Mouse (Mus musculus) megakaryocyte, embryonic 14.5 days (primary cell): ENCODE data around the gene Commd1. TPM values are rescaled to one million over a fixed set of nuclear protein-coding genes. Genes with fewer than 3 reads are reported as not detected.

Experiments used
- H3K27me3 ChIP-seq: replicated peaks from 2 replicates; pipeline ENCODE3; 2012; ENCODE audit warnings: inconsistent platforms
- H3K36me3 ChIP-seq: replicated peaks from 2 replicates; pipeline ENCODE3; 2012; ENCODE audit warnings: low read length, inconsistent platforms, mixed read lengths
- H3K4me1 ChIP-seq: 2 replicates; pipeline ENCODE4 v1.6.1; 2012; ENCODE audit warnings: inconsistent platforms
- H3K4me3 ChIP-seq: replicated peaks from 2 replicates; pipeline ENCODE3; 2012; ENCODE audit warnings: moderate library complexity, mild to moderate bottlenecking, inconsistent platforms
- H3K9me3 ChIP-seq: 2 replicates; pipeline ENCODE4 v1.6.1; 2012; ENCODE audit warnings: inconsistent platforms
- FLI1 ChIP-seq: IDR thresholded peaks from 2 replicates; pipeline ENCODE4 v1.6.1; 2012; ENCODE audit warnings: low read length, inconsistent platforms, mixed read lengths
- GATA1 ChIP-seq: IDR thresholded peaks from 3 replicates; pipeline ENCODE4 v1.6.1; 2012; ENCODE audit warnings: mixed read lengths, low read length, inconsistent platforms, borderline replicate concordance
- polyA plus RNA-seq: library from polyadenylated mRNA; stranded (reverse); fragments of >175 nt; gene quantifications from 2 replicates; pipeline ENCODE4 v1.2.3, GENCODE M21; 2012; ENCODE audit warnings: low replicate concordance; ENCODE audit not compliant: insufficient read depth

The Commd1 gene
- polyA plus RNA-seq, 1 experiment = 30.3 TPM

- Histone ChIP-seq H3K27me3 (peaks cover 4% of the 10 kb centered on the region), H3K4me3 (no peak overlapping the region), H3K36me3 (no peaks in the 10 kb centered on the region), H3K9me3 (peaks cover 5% of the 10 kb centered on the region), H3K4me1 (no peaks in the 10 kb centered on the region; the same call in 1 of the 2 replicates)
- no peak for TF ChIP-seq FLI1
- TF ChIP-seq GATA1 = no peak
Measured at GRCm38 (mm10) chr11:23013580-23014294, 31.6 kb upstream of the Commd1 start.

DNA sequence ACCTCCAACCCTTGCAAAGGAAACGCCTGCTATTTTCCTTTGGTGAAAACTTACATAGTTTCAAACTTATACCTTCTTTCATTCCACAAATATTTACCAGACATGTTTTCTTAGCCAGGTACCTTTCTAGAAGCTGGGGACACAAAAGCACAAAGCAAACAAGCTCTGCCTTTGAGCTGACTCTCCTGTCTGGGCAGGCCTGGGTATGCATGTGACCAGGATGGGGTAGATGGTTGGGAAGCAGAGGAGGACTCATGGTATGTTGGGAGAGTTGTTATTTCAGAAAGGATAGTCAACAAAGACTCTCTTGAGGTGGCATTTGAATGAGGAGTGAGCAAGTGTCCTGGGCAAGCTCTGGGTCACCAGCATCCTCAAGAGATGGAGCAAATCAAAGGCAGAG, 30.9 kb upstream of the Commd1 start:
- Histone ChIP-seq H3K4me1 (no peaks in the 10 kb centered on the region; the same call in 1 of the 2 replicates), H3K36me3 (no peaks in the 10 kb centered on the region), H3K27me3 (peaks cover 4% of the 10 kb centered on the region), H3K4me3 (no peak overlapping the region), H3K9me3 (no peaks in the 10 kb centered on the region)
- TF ChIP-seq FLI1 (no peak), GATA1 (no peak)

- H3K4me1 ChIP-seq = peaks cover 11% of the 10 kb centered on the region
- H3K9me3 ChIP-seq = no peaks in the 10 kb centered on the region
- TF ChIP-seq GATA1 = no peak
- no peak for TF ChIP-seq FLI1
- peak overlapping the region; percentile 96 for H3K4me3 ChIP-seq
- peaks cover 3% of the 10 kb centered on the region for H3K27me3 ChIP-seq
- H3K36me3 ChIP-seq = peaks cover 18% of the 10 kb centered on the region
Measured at GRCm38 (mm10) chr11:23008824-23009200, 26.6 kb upstream of the Commd1 start.

DNA sequence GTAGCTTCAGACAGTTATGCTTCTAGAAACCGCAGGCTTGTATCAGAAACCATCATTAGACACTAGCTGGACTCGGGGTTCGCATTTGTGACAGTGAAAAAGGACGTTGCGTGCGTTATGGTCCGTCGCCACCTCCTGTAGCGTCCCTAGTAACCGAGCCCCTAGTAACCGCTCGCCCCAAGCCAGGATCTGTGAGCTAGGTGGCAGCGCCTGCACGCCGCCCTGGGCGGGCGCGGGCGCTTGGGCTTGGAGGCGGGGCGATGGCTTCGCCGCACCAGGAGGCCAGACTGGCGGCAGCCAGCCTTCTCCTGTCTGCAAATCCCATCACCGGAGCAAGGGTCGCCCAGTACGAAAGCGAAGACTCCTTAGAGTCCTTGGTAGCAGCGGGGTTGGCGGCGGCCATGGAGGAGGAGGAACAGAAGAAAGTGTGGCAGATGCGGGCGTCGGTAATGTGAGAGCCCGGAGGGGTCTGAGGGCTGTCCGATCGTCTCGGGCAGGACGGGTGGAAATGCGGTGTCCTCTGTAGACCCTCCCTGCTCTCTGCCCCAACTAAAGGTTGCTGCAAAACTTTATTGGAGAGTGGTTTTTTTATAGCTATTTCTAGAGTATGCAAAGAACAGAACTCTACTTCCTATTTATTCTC, 26.1 kb upstream of the Commd1 start:
- Histone ChIP-seq H3K9me3 (no peaks in the 10 kb centered on the region), H3K4me1 (peaks cover 11% of the 10 kb centered on the region), H3K4me3 (peak overlapping the region; percentile 96), H3K27me3 (peaks cover 3% of the 10 kb centered on the region), H3K36me3 (peaks cover 24% of the 10 kb centered on the region)
- no peak for TF ChIP-seq FLI1
- TF ChIP-seq GATA1 = no peak

GRCm38 (mm10) chr11:23007481-23008180, 25.4 kb upstream of the Commd1 start, which contains the start of gene Fam161a:
Gene Fam161a (plus strand): TSS chr11:23007531.
- peaks cover 30% of the 10 kb centered on the region for H3K36me3 ChIP-seq
- peaks cover 3% of the 10 kb centered on the region for H3K27me3 ChIP-seq
- no peaks in the 10 kb centered on the region for H3K9me3 ChIP-seq
- H3K4me3 ChIP-seq = peak within 1 kb of the TSS; percentile 96
- H3K4me1 ChIP-seq = peaks cover 11% of the 10 kb centered on the region
- TF ChIP-seq FLI1 (no peak), GATA1 (no peak)

DNA sequence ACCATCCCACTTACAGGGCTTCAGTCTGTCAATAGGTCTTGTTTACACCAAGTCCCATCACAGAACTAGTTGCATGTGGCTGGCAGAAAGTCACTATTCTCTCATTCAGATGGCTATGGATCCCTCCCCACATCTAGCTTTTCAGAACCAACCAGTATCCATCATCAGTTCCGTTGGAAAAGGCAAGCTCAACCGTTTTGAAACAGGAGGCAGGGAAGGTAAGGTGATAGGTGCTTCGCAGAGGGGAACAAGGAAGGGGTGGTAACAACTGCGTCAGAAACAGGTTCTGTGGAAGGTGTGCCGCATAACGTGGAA, 24.9 kb upstream of the Commd1 start:
- TF ChIP-seq FLI1 = no peak
- TF ChIP-seq GATA1 = no peak
- H3K36me3 ChIP-seq = peaks cover 35% of the 10 kb centered on the region
- peak overlapping the region; percentile 96 for H3K4me3 ChIP-seq
- peaks cover 11% of the 10 kb centered on the region for H3K4me1 ChIP-seq
- H3K27me3 ChIP-seq = peaks cover 3% of the 10 kb centered on the region
- no peaks in the 10 kb centered on the region for H3K9me3 ChIP-seq

- Histone ChIP-seq H3K4me3 (no peak overlapping the region), H3K9me3 (no peaks in the 10 kb centered on the region), H3K36me3 (peaks cover 54% of the 10 kb centered on the region), H3K27me3 (no peaks in the 10 kb centered on the region), H3K4me1 (peaks cover 11% of the 10 kb centered on the region)
- TF ChIP-seq GATA1 (no peak), FLI1 (no peak)
Measured at GRCm38 (mm10) chr11:23005276-23005675, 23.1 kb upstream of the Commd1 start.

- TF ChIP-seq GATA1 (no peak), FLI1 (no peak)
- no peak overlapping the region for H3K4me3 ChIP-seq
- peaks cover 99% of the 10 kb centered on the region for H3K36me3 ChIP-seq
- H3K9me3 ChIP-seq = no peaks in the 10 kb centered on the region
- H3K27me3 ChIP-seq = no peaks in the 10 kb centered on the region
- no peaks in the 10 kb centered on the region; the same call in 1 of the 2 replicates for H3K4me1 ChIP-seq
Measured at GRCm38 (mm10) chr11:22998308-22998707, 16.1 kb upstream of the Commd1 start.

DNA sequence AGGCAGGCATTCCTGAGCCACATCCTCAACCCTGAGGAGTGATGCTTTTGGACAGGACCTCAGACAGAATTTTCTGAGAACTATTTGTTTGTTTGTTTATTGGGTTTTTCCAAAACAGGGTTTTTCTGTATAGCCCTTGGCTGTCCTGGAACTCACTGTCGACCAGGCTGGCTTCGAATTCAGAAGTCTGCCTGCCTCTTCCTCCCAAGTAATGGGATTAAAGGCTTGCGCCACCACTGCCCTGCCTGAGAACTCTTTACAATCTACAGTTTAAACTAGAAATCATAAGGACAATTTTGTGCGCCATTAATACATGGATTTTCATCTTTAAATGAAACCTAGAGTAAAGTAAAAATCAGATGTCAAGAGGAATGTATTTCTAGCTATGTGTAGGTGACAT, 13.3 kb upstream of the Commd1 start:
- H3K27me3 ChIP-seq = no peaks in the 10 kb centered on the region
- H3K4me1 ChIP-seq = peaks cover 12% of the 10 kb centered on the region
- H3K4me3 ChIP-seq = no peak overlapping the region
- peaks cover 82% of the 10 kb centered on the region for H3K36me3 ChIP-seq
- TF ChIP-seq FLI1 (no peak), GATA1 (no peak)
- no peaks in the 10 kb centered on the region for H3K9me3 ChIP-seq

GRCm38 (mm10) chr11:22994271-22994670, 12.1 kb upstream of the Commd1 start:
- Histone ChIP-seq H3K36me3 (peaks cover 70% of the 10 kb centered on the region), H3K4me1 (peaks cover 18% of the 10 kb centered on the region), H3K27me3 (no peaks in the 10 kb centered on the region), H3K4me3 (no peak overlapping the region), H3K9me3 (no peaks in the 10 kb centered on the region)
- TF ChIP-seq FLI1 (no peak), GATA1 (no peak)
